Mouse (Mus musculus): Measurements from ENCODE around the gene Pms1. TPM values are rescaled to one million over a fixed set of nuclear protein-coding genes. Genes with fewer than 3 reads are reported as not detected.
"Not testable (repeated sequence)": the region's sequence is repeated elsewhere in the genome, so short reads cannot be mapped to it uniquely, and the experiment has no call there.

The Pms1 gene
- total RNA-seq (2015; ENCODE audit: low replicate concordance) (13.4 and 18.7 TPM in 2 replicates), total RNA-seq (2017; ENCODE audit: low replicate concordance) (10.2 and 16.7 TPM in 2 replicates)

DNA sequence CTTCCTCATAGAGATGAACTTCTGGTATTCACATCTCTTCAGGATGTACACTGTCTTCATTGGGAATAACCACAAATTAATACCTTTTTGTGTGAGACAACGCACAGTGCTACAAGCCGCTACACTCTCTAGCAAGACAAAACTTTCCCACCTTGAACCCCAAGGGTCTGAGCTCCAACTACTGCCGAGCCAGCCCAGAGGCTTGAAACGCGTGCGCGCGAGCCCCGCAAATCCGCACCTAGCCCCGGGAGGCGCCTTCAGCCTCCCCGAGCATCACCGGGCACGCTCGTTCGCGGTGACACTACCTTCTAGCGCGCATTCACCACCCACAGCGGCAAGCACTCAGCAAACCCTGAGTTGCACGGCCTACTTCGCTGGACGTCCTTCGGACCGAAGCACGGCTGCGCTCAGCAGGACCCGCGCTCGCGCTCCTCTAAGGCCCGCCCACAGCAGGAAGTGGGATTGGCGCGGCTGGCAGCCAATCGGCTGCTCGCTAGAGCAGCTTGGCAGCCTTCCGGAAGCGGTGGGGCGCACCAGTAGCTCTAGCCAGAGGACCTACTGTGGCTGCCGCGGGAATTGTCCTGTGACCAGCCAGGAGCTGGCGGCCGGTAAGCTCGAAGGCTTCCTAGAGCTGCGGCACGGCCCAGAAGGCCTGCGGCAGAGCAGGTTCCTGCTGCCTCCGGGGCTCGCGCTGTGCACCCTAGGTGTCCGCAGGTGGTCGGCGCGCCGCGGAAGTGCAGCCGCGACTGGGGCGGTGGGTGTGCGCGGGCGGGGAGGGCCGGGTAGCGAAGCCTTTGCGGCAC lies at the start of gene Pms1, which contains the start of the genes Ormdl1 and Gm28778:
Pms1 (minus strand) TSS at position 438 of the 803 bp plus-strand sequence.
Ormdl1 (plus strand) TSS at position 515 of the 803 bp plus-strand sequence.
Gm28778 (plus strand) TSS at position 531 of the 803 bp plus-strand sequence.
- ATAC-seq (replicated peaks; ENCODE audit: low FRiP score, poor library complexity, severe bottlenecking), result peak; percentile 99

DNA sequence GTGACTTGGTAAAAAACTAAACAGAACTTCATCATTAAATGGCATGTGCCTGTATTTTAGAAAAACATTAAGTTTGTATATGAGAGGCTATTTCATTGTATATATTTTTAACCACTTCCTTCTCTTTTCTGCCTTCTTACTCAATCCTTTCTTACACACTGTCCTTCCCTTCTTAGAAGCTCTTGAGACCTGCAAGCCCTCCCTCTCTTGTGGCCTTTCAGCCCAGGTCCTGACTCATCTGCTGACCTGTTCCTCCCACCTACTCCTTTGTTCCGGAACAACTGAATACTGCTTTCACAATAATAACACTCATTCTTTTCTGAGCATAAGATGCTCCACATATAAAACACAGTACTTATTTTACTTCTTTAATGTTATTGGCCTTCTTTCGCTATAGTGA lies 44.3 kb upstream of the Pms1 start:
- no peak for ATAC-seq (replicated peaks; ENCODE audit: low FRiP score, poor library complexity, severe bottlenecking)

DNA sequence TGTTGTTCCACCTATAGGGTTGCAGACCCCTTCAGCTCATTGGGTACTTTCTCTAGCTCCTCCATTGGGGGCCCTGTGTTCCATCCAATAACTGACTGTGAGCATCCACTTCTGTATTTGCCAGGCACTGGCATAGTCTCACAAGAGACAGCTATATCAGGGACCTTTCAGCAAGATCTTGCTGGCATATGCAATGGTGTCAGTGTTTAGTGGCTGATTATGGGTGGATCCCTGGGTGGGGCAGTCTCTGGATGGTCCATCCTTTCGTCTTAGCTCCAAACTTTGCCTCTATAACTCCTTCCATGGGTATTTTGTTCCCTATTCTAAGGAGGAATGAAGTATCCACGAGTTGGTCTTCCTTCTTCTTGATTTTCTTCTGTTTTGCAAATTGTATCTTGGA lies 40.6 kb upstream of the Pms1 start:
- not testable (repeated sequence) for ATAC-seq (replicated peaks; ENCODE audit: low FRiP score, poor library complexity, severe bottlenecking)

DNA sequence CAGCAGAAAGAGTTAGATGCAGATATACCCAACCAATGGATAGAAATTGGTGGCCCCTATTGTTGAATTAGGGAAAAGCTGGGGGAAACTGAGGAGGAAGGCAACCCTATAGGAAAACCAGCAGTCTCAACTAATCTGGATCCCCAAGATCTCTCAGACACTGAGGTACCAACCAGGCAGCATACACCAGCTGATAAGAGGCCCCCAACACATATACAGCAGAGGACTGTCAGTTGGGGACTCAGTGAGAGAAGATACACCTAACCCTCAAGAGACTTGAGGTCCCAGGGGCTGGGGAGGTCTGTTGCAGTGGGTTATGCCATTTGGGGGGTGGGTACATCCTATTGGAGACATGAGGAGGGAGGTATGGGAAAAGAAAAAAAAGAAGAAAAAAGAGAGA lies 38.6 kb upstream of the Pms1 start:
- no peak for ATAC-seq (replicated peaks; ENCODE audit: low FRiP score, poor library complexity, severe bottlenecking)

DNA sequence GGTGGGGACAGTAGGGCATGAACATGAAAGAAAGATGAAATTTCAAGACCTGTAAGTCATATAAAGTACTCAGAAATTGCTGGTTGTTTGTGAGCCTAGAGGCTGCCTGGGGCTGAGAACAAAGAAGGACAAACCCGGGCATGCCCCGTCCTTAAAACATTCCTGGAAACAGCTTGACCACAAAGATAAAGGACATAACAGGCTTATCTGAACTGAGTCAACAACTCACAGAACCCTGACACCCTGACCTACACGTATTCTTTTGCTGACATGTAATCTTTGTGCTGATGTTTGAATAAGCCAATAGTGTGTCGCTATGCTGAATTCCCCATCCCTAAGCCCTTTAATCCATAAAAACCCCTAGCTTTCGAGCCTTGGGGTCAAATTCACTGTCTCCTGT lies 36.7 kb upstream of the Pms1 start:
- ATAC-seq (replicated peaks; ENCODE audit: low FRiP score, poor library complexity, severe bottlenecking), result not testable (repeated sequence)

DNA sequence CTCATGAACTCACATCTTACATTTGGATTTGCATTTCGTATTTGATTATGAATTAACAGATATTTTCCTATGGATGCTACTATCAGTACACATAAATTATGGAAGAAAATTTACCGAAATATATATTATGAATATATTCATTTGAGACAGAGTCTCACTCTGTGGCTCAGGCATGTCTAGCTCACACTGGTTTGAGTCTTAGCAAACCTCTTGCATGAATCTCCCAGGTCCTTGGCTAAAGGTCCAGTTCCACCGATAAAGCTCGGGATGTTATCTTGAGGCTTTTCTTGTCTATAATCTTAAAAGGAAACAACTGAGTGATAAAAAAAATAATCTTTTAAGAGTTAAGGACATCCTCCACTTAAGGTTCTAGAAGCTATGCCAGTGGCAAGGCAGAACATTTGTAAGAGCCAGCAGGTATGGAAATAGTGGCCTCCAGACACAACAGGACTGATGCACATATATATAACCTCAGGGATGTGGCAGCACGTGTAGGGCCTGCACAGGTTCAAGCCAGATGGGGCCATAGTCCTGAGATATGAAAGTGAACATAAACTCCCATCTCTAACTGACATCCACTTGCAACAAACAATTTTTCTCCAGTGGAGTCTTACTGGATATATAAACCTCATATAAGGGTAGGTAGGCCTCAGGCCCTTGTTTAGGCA lies 28.1 kb upstream of the Pms1 start:
- ATAC-seq (replicated peaks; ENCODE audit: low FRiP score, poor library complexity, severe bottlenecking), result no peak

DNA sequence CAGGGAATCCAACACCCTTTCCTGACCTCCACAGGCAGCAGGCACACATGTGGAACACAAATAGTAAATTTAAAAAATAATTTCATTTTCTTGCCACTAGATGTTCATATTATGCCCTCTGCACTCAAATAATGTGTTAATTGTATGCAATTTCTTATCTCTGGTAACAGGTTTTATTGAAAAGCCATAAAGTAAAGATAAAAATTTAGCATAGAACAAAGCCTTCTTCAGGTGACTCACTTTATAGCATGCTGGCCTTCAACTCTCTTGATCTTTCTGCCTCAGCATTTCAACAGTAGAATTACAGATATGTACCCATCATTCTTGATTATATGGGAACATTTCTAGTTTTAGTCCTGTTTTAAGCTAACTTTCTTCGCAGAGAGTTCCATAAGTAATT lies 27.5 kb upstream of the Pms1 start:
- no peak for ATAC-seq (replicated peaks; ENCODE audit: low FRiP score, poor library complexity, severe bottlenecking)

DNA sequence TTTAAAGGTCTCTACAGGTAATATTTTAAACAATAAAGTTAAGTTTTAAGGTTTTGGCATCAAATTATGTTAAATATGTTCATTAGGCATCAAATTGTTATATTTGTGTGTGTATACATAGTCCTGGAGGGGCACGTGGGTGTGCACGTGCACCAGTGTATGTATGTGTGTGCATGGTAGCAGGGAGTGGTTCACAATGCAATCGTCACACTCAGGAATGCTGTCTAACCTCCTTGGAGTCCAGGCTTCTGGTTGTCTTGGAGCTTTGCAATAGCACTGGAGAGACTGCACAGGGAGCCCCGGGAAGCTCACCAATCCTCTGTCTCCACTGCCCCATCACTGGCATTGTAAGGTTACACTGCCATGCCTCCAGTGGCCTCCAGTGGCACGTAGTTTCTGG lies 26.4 kb upstream of the Pms1 start:
- ATAC-seq (replicated peaks; ENCODE audit: low FRiP score, poor library complexity, severe bottlenecking), result no peak

DNA sequence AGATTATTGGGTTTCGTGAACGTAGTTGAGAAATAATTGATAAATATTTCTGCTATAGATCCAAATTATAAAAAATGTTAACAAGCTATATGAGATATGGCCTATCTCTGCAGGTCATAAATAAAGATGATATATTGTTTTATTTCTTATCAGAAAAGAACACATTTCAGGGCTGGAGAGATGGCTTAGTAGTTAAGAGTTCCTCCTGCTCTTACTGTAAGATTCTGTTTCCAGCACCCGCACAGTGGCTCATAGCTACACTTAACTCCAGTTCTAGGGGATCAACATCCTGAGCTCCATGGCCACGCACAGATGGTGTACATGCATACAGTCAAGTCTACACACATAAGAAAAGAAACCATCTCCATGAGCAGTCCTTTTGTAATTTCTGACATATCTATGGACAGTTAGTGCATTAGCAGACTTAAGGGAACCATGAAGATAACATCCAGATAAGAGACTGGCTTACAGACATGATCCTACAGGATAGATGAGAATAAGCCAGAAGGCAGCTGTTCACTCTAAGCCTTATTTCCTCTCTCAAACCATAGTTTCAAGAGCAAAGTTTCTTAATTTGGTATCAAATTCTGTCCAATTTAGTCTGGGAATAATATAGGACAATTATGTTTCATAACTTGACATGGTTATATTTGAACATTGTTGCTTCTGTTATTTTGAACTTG lies 25.0 kb upstream of the Pms1 start:
- ATAC-seq (replicated peaks; ENCODE audit: low FRiP score, poor library complexity, severe bottlenecking), result no peak

DNA sequence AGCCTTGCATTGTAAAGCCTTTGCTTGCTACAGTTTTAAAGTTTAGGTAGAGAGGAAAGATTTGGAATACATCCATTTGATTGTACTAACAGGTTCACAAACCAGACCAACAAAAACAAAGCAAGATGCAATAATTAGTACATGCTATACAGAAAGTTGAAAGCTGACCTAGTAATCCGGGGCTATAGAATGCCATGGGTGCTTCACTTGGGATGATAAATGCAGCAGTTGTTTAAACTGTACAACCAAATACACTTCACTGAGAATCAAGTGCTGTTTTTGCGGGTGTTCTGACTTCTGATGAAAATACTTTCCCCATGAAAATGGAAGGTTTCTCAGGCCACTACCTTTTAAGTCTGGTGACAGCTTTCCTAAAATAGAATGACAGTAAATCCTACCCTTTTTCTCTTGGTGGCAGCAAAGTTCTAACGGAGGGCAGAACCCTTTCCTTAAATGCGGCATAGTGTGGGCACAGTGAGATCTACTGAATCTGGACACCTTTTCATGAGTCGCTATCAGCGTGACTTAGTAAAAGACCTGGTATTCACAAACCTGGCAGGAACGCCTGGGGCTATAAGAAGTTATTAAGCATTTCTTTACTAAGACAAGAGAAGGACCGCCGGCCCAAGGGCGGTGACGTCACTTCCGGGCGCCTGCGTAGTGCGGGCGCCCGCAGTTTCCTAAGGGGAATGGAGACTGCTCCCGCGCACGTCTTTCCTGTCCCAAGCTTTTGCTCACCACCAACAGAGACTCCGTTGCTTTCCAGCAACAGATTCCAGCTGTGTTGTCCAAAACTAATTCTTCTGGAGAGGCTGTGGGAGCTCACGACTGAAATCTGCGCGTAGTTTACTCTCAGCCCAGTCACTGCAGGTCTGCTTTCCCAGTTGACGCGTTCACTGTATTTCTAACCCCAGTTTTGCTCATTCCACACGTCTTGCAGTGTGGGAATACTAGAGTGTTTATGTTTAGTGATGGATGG lies 16.5 kb upstream of the Pms1 start, which contains the start of gene Osgepl1:
Osgepl1 (plus strand) TSS at position 636 of the 979 bp plus-strand sequence.
- ATAC-seq (replicated peaks; ENCODE audit: low FRiP score, poor library complexity, severe bottlenecking), result peak; percentile 98

DNA sequence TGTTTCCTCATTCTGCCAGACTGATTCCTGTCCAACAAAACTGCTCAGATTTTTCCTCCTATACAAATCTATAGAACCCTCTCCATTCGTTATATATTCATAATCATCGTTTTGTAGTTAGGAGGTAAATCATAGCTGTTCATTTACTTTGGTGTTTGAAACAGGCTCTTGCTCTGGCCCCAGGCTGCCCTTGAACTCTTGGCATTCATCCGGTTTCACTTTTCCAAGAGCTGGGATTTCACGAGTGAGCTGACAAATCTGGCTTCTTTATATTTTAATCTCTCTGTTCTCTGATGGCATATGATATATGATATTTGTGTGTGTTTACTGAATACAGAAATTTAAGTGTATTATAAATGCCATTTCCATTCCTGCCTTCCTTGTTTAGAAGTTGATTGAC lies 3.7 kb upstream of the Pms1 start:
- ATAC-seq (replicated peaks; ENCODE audit: low FRiP score, poor library complexity, severe bottlenecking), result no peak

DNA sequence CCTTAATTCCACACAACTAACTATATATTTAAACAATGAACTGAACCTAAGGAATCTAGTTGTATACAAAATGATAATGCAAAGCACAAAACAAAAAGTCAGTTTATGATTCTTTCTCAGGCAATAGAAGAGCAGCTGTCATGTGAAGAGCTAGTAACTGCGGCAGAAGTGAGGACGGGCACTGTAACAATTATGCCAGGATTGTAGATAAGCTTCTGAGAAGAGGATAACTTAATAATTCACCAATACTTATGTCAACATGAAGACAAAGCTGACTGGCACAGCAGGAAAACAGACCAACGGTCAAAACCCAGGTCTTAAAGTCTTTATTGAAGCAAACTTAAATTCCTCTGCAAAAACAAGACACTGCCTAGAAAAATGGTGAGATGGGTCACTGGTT lies 5.6 kb downstream of the Pms1 start:
- ATAC-seq (replicated peaks; ENCODE audit: low FRiP score, poor library complexity, severe bottlenecking), result no peak

DNA sequence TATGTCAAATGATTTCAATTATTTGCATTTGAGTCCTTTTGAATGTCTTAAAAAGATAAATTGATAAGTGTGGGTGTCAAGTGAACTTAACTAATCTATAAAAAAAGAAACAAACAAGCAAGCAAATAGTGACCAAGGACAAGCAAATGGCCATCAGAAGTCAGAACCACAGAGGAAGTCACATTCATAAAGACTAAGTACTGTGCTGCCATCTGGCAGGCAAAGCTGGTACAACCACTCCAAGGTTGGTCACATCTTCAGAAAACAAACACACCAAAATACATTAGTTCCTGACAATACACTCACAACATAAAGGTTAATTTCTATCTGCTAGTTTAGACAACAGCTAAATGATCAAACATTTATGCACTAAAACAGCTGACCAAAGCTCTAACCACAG lies 24.2 kb downstream of the Pms1 start:
- ATAC-seq (replicated peaks; ENCODE audit: low FRiP score, poor library complexity, severe bottlenecking), result no peak

DNA sequence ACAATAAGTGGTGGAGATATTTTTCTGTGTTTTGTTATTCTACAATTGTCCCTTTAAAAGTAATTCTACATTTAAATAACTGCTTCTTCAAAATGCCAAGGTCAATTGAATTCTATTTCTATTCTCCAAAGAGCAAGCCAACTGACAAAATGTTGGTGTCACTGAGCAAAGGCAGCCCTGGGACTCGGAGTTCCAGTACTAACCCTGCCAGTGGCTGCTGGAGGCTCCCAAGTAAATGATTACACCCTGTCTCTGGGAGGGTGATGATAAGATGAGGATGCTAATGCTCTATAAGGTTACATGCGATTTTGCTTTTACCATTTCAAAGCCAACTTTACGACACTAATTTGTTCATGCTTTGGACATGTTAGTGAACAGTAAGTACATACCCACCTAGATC lies 26.9 kb downstream of the Pms1 start:
- no peak for ATAC-seq (replicated peaks; ENCODE audit: low FRiP score, poor library complexity, severe bottlenecking)

DNA sequence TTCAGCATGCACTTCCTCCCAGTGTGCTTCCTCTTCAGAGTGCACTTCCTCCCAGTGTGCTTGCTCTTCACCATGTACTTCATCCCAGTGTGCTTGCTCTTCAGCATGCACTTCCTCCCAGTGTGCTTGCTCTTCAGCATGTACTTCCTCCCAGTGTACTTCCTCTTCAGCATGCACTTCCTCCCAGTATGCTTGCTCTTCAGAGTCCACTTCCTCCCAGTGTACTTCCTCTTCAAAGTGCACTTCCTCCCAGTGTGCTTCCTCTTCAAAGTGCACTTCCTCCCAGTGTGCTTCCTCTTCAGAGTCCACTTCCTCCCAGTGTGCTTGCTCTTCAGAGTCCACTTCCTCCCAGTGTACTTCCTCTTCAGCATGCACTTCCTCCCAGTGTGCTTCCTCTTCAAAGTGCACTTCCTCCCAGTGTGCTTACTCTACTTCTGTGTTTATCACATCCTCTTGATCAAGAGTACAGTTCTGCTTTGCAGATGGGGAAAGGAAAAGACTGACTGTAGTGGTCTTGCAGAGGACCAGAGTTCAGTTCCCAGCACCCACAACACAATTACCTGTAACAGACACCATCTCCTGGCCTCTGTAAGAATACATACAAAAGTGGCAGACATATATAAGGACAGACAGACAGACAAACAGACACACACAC lies 31.7 kb downstream of the Pms1 start:
- ATAC-seq (replicated peaks; ENCODE audit: low FRiP score, poor library complexity, severe bottlenecking), result not testable (repeated sequence)

DNA sequence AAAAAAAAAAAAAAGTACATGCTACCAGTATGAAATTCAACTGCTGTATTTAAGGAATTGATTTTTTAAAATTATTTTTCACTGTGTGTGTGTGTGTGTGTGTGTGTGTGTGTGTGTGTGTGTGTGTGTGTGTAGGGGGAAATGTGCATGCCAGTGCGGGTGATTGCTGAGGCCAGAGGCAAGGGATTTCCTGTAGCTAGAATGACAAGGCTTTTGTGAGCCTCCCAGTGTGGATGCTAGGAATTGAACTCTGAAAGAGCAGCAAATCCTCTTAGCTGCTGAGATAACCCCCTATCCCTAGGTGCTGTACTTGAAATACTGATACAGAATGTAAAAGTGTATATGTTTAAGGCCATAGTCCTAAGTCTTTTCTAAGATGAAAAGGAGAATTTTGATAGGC lies 70.8 kb downstream of the Pms1 start:
- no peak for ATAC-seq (replicated peaks; ENCODE audit: low FRiP score, poor library complexity, severe bottlenecking)

DNA sequence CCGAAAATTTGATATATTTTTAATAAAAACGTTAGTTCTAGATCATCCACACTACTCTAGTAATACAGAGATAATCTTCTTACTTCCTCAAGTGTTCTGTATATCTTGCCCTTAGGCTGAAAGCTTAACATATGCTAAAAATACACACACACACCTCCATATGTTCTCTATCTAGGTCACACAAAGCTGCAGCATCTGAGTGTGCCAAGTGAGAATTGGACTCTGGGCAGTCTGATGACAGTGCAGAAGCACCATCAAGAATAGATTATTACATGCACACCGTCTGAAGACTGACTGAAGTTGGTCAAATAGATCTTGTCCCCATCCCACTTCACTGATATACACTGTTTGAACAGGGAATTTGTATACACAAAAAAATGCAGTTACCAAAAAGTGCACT lies 71.2 kb downstream of the Pms1 start:
- ATAC-seq (replicated peaks; ENCODE audit: low FRiP score, poor library complexity, severe bottlenecking), result no peak

DNA sequence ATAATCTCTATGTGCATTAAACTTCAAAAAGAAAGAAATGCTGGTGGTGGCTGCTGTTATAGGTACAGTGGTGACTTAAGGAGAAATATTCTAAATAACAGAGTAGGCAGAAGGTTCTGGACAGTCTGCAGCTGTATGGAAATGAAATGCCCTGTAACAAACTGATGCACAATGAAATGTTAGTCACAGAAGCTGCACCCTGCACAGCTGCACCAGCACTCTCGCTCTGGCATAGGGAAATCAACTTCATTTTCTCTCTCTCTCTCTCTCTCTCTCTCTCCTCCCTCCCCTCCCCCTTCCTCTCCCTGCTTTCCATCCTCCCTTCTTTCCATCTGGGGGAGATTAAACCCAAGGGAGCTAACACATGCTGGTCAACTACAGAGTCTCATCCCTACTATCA lies 72.0 kb downstream of the Pms1 start:
- no peak for ATAC-seq (replicated peaks; ENCODE audit: low FRiP score, poor library complexity, severe bottlenecking)

DNA sequence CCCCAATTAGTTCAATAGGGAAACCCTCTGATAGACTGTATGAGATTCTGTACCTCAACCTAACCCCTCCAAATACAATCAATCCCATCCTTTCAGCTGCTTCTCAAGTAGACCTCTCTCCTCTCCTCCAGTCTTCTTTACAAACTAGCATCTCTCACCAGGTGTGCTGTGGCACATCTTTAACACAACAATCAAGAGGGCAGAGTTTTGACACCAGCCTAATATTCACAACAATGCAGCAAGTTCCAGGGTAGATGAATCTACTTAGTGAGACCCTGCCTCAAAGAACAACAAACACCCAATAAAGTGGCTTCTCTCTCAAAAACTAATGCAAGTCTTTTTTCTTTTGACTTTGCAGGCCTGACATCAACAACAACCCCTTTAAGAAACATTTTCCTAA lies 86.7 kb downstream of the Pms1 start:
- no peak for ATAC-seq (replicated peaks; ENCODE audit: low FRiP score, poor library complexity, severe bottlenecking)
